Mouse (Mus musculus): ENCODE results near the gene Uhrf1bp1. TPM values are rescaled to one million over a fixed set of nuclear protein-coding genes. Genes with fewer than 3 reads are reported as not detected.

Uhrf1bp1 gene
- 4.4 and 5.9 TPM in 2 replicates for polyA plus RNA-seq (2015; fragmentation: Nextera tagmentation; extraction: Ambion mirVana)

DNA sequence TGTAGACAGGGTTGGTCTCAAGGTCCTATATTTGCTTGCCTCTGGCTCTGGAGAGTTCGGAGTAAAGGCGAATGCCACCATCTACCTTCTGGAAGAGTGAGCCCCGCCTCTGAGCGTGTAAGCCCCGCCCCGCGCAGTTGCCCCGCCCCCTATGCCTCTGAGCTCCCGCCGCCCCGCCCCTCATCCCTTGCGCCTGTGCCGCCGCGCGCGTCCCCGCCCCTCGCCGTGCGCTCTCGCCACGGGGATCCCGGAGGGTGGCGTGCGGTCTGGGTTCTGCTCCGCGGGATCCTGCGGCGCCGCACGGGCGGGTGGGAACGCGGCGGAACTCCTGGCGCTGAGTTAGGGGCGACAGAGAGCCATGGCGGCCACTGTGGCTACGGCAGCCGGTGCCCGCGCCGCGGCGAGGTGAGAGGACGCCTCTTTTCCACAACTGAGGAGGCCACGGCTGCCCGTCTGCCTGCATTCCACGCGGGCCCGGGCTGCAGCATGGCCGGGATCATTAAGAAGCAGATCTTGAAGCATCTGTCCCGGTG lies at the start of gene Uhrf1bp1:
Uhrf1bp1 (plus strand) TSS at position 177 of the 533 bp plus-strand sequence.
- H3K4me3 ChIP-seq (replicated peaks; ENCODE audit: low read length), result peak within 1 kb of the TSS; percentile 80
- ATAC-seq (ENCODE audit: insufficient read depth, low FRiP score), result peak; percentile 87
- H3K4me1 ChIP-seq (ENCODE audit: control insufficient read depth, insufficient read depth, low read length), result peaks cover 22% of the 10 kb centered on the region
- under 1% methylated on average over 46 of the region's 54 CpGs for WGBS
- H3K9me3 ChIP-seq (replicated peaks; ENCODE audit: control insufficient read depth, low read length), result no peaks in the 10 kb centered on the region
- H3K27ac ChIP-seq (ENCODE audit: low read length), result peak within 1 kb of the TSS; percentile 65
- 0 out of 2 replicates have a peak, but pooled peaks cover 3% of the 10 kb centered on the region for H3K36me3 ChIP-seq (ENCODE audit: control insufficient read depth, insufficient read depth, low read length)
- peak within 1 kb of the TSS; percentile 85 for H3K4me2 ChIP-seq (ENCODE audit: low read depth, low read length)
- H3K9ac ChIP-seq (ENCODE audit: low read length), result peak within 1 kb of the TSS; percentile 93
- no peaks in the 10 kb centered on the region for H3K27me3 ChIP-seq (ENCODE audit: control insufficient read depth, insufficient read depth, low read length)

GRCm38 (mm10) chr17:27807542-27808078 lies 48.6 kb upstream of the Uhrf1bp1 start:
- H3K9me3 ChIP-seq (replicated peaks; ENCODE audit: control insufficient read depth, low read length), result no peaks in the 10 kb centered on the region
- no peaks in the 10 kb centered on the region for H3K27me3 ChIP-seq (ENCODE audit: control insufficient read depth, insufficient read depth, low read length)
- no peak overlapping the region for H3K4me2 ChIP-seq (ENCODE audit: low read depth, low read length)
- no peaks in the 10 kb centered on the region for H3K36me3 ChIP-seq (ENCODE audit: control insufficient read depth, insufficient read depth, low read length)
- 63% methylated on average over 2 of the region's 2 CpGs for WGBS
- peak overlapping the region; percentile 50 for H3K27ac ChIP-seq (ENCODE audit: low read length)
- no peak for ATAC-seq (ENCODE audit: insufficient read depth, low FRiP score)
- no peak overlapping the region for H3K4me3 ChIP-seq (replicated peaks; ENCODE audit: low read length)
- peaks cover 21% of the 10 kb centered on the region for H3K4me1 ChIP-seq (ENCODE audit: control insufficient read depth, insufficient read depth, low read length)
- no peak overlapping the region for H3K9ac ChIP-seq (ENCODE audit: low read length)

DNA sequence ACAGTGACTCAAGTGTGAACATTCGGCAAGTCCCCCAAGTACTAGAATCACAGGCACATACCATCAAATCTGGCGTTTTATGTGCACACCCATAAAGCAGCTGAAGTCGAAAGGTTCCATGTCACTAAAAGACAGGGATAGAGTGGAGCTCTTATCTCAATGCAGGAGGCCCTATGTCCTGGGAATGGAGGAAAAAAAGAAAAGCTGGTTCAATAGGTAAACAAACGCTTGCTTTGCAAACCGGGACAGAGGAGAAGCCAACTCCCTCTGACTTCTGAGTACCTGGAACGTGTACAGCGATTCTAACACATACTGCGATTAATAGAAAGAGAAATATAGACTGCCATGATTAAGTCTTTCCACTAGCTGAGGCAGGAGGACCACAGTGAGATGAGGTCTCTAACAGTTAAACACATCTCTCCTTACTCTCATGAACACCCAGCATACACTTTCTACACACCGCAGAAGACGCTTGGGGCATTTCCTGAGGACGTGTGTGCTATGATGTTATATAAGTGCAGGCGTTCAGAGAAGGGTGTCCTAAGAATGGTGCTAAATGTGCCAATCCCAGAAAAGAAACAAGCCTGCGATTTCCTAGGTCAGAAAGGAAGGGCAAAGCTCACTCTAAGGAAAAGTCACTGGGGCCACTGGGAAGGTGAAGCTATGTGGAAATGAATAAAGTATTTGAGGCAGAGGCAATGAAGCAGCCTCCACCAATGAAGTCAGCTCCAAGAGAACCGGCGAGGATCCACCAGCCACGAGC lies 45.5 kb upstream of the Uhrf1bp1 start:
- H3K9me3 ChIP-seq (replicated peaks; ENCODE audit: control insufficient read depth, low read length), result no peaks in the 10 kb centered on the region
- no peaks in the 10 kb centered on the region for H3K27me3 ChIP-seq (ENCODE audit: control insufficient read depth, insufficient read depth, low read length)
- no peaks in the 10 kb centered on the region for H3K36me3 ChIP-seq (ENCODE audit: control insufficient read depth, insufficient read depth, low read length)
- WGBS, result 63% methylated on average over 16 of the region's 16 CpGs
- peaks cover 21% of the 10 kb centered on the region for H3K4me1 ChIP-seq (ENCODE audit: control insufficient read depth, insufficient read depth, low read length)
- peak; percentile 60; the same call in 1 of the 2 replicates for ATAC-seq (ENCODE audit: insufficient read depth, low FRiP score)
- peak overlapping the region; percentile 42 for H3K4me2 ChIP-seq (ENCODE audit: low read depth, low read length)
- H3K27ac ChIP-seq (ENCODE audit: low read length), result peak overlapping the region; percentile 86
- peak overlapping the region; percentile 7; the same call in 1 of the 2 replicates for H3K9ac ChIP-seq (ENCODE audit: low read length)
- H3K4me3 ChIP-seq (replicated peaks; ENCODE audit: low read length), result no peak overlapping the region

DNA sequence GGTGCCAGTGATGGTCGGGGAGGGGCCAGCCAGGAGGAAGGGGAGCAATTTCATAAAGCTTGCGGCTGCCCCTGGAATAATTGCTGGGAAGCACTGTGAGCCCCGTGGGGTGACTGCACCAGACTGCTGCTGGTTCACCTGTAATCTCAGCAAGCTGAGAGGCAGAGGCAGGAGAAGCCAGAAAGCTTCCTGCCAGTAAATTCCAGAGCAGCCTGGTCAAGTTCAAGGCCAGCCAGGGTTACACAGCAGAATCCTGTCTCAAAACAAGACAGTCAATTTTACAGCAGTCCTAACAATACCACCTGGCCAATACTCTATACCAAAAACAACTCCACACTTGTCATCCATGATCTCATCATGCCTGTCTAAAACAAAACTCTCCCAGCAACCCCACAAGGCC lies 44.3 kb upstream of the Uhrf1bp1 start:
- WGBS, result 64% methylated on average over 3 of the region's 3 CpGs
- no peaks in the 10 kb centered on the region for H3K9me3 ChIP-seq (replicated peaks; ENCODE audit: control insufficient read depth, low read length)
- no peaks in the 10 kb centered on the region for H3K36me3 ChIP-seq (ENCODE audit: control insufficient read depth, insufficient read depth, low read length)
- no peak overlapping the region for H3K4me3 ChIP-seq (replicated peaks; ENCODE audit: low read length)
- H3K27ac ChIP-seq (ENCODE audit: low read length), result no peak overlapping the region
- H3K4me1 ChIP-seq (ENCODE audit: control insufficient read depth, insufficient read depth, low read length), result peaks cover 17% of the 10 kb centered on the region; the same call in 1 of the 2 replicates
- no peaks in the 10 kb centered on the region for H3K27me3 ChIP-seq (ENCODE audit: control insufficient read depth, insufficient read depth, low read length)
- no peak overlapping the region for H3K4me2 ChIP-seq (ENCODE audit: low read depth, low read length)
- no peak for ATAC-seq (ENCODE audit: insufficient read depth, low FRiP score)
- no peak overlapping the region for H3K9ac ChIP-seq (ENCODE audit: low read length)

DNA sequence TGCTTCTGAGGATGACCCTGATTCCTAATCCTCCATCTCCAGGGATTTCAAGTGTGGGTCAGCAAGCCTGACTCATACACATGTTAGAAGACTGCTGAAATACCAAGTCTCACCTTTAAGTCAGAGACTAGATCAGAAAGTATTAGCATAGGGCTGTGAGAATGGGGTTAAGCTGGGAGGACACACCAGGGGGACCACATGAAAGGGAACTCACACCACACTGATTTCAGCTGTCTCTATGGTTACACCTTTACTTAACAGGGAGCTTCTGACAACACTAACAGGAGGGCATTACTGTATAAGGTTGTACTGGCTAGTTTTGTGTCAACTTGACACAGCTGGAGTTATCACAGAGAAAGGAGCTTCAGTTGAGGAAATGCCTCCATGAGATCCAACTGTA lies 41.6 kb upstream of the Uhrf1bp1 start:
- H3K4me1 ChIP-seq (ENCODE audit: control insufficient read depth, insufficient read depth, low read length), result peaks cover 19% of the 10 kb centered on the region
- H3K4me2 ChIP-seq (ENCODE audit: low read depth, low read length), result no peak overlapping the region
- H3K27ac ChIP-seq (ENCODE audit: low read length), result no peak overlapping the region
- no peaks in the 10 kb centered on the region for H3K36me3 ChIP-seq (ENCODE audit: control insufficient read depth, insufficient read depth, low read length)
- H3K9me3 ChIP-seq (replicated peaks; ENCODE audit: control insufficient read depth, low read length), result no peaks in the 10 kb centered on the region
- H3K4me3 ChIP-seq (replicated peaks; ENCODE audit: low read length), result no peak overlapping the region
- no peaks in the 10 kb centered on the region for H3K27me3 ChIP-seq (ENCODE audit: control insufficient read depth, insufficient read depth, low read length)
- no peak overlapping the region for H3K9ac ChIP-seq (ENCODE audit: low read length)
- no peak for ATAC-seq (ENCODE audit: insufficient read depth, low FRiP score)

DNA sequence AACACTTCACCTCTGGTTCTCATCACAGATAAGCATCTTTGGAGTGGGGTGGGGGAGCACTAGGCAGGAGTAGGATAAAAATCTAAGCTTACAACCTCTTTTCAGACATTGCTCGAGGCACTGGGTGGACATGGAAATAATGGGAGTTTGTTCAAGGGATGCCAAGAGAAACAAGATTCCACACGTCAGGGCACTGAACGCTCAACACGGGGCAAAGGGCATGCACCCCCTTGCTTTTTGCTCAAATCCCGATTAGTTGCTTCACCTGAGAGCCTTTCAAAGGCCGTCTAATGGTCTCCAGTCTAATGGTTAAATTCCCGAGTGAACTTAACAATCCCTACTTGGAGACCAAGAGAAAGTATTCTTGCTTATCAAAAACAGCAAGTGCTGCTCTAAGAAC lies 37.2 kb upstream of the Uhrf1bp1 start:
- WGBS, result 13% methylated on average over 7 of the region's 7 CpGs
- peak overlapping the region; percentile 92; the same call in 1 of the 2 replicates for H3K27ac ChIP-seq (ENCODE audit: low read length)

DNA sequence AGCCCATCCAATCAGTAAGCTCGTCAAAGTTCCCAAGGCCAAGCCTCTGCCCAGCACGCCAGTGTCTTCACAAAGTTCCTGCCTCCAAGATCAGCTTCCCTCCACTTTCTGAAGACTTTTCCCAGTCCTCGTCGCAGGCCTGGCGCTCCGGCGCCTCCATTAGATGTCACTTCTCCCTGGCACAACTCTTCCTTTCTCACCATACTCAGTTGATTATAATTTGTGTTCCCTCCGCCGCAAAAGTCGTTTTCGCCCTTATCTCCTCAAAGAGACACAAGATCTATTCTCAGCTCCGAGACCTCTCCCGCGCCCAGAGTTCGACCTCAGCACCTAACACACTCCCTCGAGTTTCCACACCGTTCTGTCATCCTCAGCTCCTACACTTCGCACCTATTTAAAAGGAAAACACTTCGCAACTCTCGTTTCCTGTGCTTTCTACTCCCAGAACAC lies 36.7 kb upstream of the Uhrf1bp1 start:
- H3K4me2 ChIP-seq (ENCODE audit: low read depth, low read length), result peak overlapping the region; percentile 81
- H3K4me3 ChIP-seq (replicated peaks; ENCODE audit: low read length), result peak overlapping the region; percentile 99
- H3K9me3 ChIP-seq (replicated peaks; ENCODE audit: control insufficient read depth, low read length), result no peaks in the 10 kb centered on the region
- no peaks in the 10 kb centered on the region for H3K27me3 ChIP-seq (ENCODE audit: control insufficient read depth, insufficient read depth, low read length)
- peak overlapping the region; percentile 92 for H3K27ac ChIP-seq (ENCODE audit: low read length)
- ATAC-seq (ENCODE audit: insufficient read depth, low FRiP score), result no peak
- no peaks in the 10 kb centered on the region for H3K36me3 ChIP-seq (ENCODE audit: control insufficient read depth, insufficient read depth, low read length)
- peak overlapping the region; percentile 91 for H3K9ac ChIP-seq (ENCODE audit: low read length)
- H3K4me1 ChIP-seq (ENCODE audit: control insufficient read depth, insufficient read depth, low read length), result peaks cover 16% of the 10 kb centered on the region
- WGBS, result under 1% methylated on average over 20 of the region's 20 CpGs

More for the DNA sequence above, 37.2 kb upstream of the Uhrf1bp1 start:
- ATAC-seq (ENCODE audit: insufficient read depth, low FRiP score), result no peak
- Histone ChIP-seq H3K36me3 (ENCODE audit: control insufficient read depth, insufficient read depth, low read length) (no peaks in the 10 kb centered on the region), H3K4me3 (replicated peaks; ENCODE audit: low read length) (peak overlapping the region; percentile 99), H3K4me1 (ENCODE audit: control insufficient read depth, insufficient read depth, low read length) (peaks cover 16% of the 10 kb centered on the region), H3K9me3 (replicated peaks; ENCODE audit: control insufficient read depth, low read length) (no peaks in the 10 kb centered on the region), H3K4me2 (ENCODE audit: low read depth, low read length) (peak overlapping the region; percentile 81), H3K27me3 (ENCODE audit: control insufficient read depth, insufficient read depth, low read length) (no peaks in the 10 kb centered on the region), H3K9ac (ENCODE audit: low read length) (peak overlapping the region; percentile 91)

DNA sequence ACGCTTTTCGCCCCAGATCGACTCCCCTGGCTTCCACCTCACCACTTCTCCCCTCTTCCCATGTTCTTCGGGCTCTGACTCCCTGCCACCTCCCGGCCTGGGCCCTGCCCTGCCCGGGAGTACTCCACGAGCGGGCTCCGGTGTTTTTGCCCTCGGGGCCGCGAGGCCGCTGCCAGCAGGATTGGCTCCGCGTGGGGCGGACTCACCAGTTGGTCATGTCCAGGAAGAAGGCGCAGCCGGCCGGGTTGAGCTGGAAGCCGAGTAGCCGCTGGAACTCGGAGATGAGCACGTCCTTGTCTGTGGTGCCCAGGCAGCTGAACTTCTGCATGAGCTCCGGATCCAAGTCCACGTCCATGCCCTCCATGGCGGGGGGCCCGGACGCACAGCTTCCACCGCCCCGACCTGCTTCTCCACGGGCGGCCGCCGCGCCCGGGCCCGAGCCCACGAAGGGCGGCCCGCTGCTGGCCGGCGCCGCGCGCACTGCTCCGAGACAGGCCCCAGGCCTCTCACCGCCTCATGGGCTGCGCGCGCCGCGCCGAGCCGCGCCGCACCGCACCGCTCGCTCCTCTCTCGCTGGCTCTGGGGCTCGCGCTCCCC lies 36.2 kb upstream of the Uhrf1bp1 start:
- H3K36me3 ChIP-seq (ENCODE audit: control insufficient read depth, insufficient read depth, low read length), result no peaks in the 10 kb centered on the region
- no peaks in the 10 kb centered on the region for H3K27me3 ChIP-seq (ENCODE audit: control insufficient read depth, insufficient read depth, low read length)
- no peaks in the 10 kb centered on the region for H3K9me3 ChIP-seq (replicated peaks; ENCODE audit: control insufficient read depth, low read length)
- peak overlapping the region; percentile 99 for H3K4me3 ChIP-seq (replicated peaks; ENCODE audit: low read length)
- H3K27ac ChIP-seq (ENCODE audit: low read length), result peak overlapping the region; percentile 92
- H3K4me1 ChIP-seq (ENCODE audit: control insufficient read depth, insufficient read depth, low read length), result peaks cover 16% of the 10 kb centered on the region
- H3K4me2 ChIP-seq (ENCODE audit: low read depth, low read length), result peak overlapping the region; percentile 81
- ATAC-seq (ENCODE audit: insufficient read depth, low FRiP score), result no peak; the same call in none of the 2 replicates
- peak overlapping the region; percentile 91 for H3K9ac ChIP-seq (ENCODE audit: low read length)
- WGBS, result under 1% methylated on average over 60 of the region's 62 CpGs

All from stomach, embryonic 16.5 days (tissue).